Mouse (Mus musculus) hindbrain, postnatal 0 days (tissue): ENCODE data around the gene Parg. TPM values are rescaled to one million over a fixed set of nuclear protein-coding genes. Genes with fewer than 3 reads are reported as not detected.
"Not testable (repeated sequence)": the region's sequence is repeated elsewhere in the genome, so short reads cannot be mapped to it uniquely, and the experiment has no call there.

ENCODE experiments used
- ATAC-seq: fragments of 200-750 bp; cut with Nextera tagmentation; 2 replicates; pipeline ENCODE4 v1.8.0; 2017; ENCODE audit warnings: mild to moderate bottlenecking, moderate TSS enrichment, moderate library complexity
- DNase-seq: peaks from one replicate; pipeline ENCODE4 v3.0.0-alpha.2; 2015; ENCODE audit warnings: low spot score
- H3K27ac ChIP-seq: fragments of 300-500 bp; sonication (generic); 2 replicates; pipeline ENCODE4 v1.5.1; 2014; ENCODE audit warnings: mild to moderate bottlenecking
- H3K27me3 ChIP-seq: fragments of 300-500 bp; sonication (generic); 2 replicates; pipeline ENCODE4 v1.6.1; 2014; ENCODE audit warnings: low read length, mixed read lengths; ENCODE audit not compliant: insufficient read depth
- H3K36me3 ChIP-seq: fragments of 300-500 bp; sonication (generic); 2 replicates; pipeline ENCODE4 v1.6.1; 2014; ENCODE audit warnings: low read length, mixed read lengths; ENCODE audit not compliant: insufficient read depth
- H3K4me1 ChIP-seq: fragments of 300-500 bp; sonication (generic); 2 replicates; pipeline ENCODE4 v1.6.1; 2014; ENCODE audit warnings: antibody characterized with exemption, low read length, mixed read lengths; ENCODE audit not compliant: insufficient read depth
- H3K4me2 ChIP-seq: fragments of 300-500 bp; sonication (generic); 2 replicates; pipeline ENCODE4 v1.6.1; 2014; ENCODE audit warnings: low read depth, mild to moderate bottlenecking, low read length, moderate library complexity, mixed read lengths
- H3K4me3 ChIP-seq: fragments of 300-500 bp; sonication (generic); 2 replicates; pipeline ENCODE4 v1.5.1; 2014; ENCODE audit warnings: low read length
- H3K9ac ChIP-seq: fragments of 300-500 bp; sonication (generic); replicated peaks from 2 replicates; pipeline ENCODE4 v1.6.1; 2014; ENCODE audit warnings: mild to moderate bottlenecking, low read length, moderate library complexity, mixed read lengths
- H3K9me3 ChIP-seq: fragments of 300-500 bp; sonication (generic); 2 replicates; pipeline ENCODE4 v1.6.1; 2016; ENCODE audit warnings: low read length, mixed read lengths
- CTCF ChIP-seq: IDR thresholded peaks from 2 replicates; pipeline ENCODE4 v1.5.1; 2016; ENCODE audit warnings: antibody characterized with exemption, control low read depth, low read depth
- WGBS: fragments of 180-500 bp; shearing (Covaris S2); extraction: QIAGEN DNeasy Blood & Tissue Kit; methylation state at CpG from one replicate; pipeline ENCODE4 v1.1.7; 2014; 5-methylcytosine and 5-hydroxymethylcytosine counted together
- polyA plus RNA-seq: library from polyadenylated mRNA; unstranded; fragments of >200 nt; fragmentation: Nextera tagmentation; extraction: Ambion mirVana; gene quantifications from 2 replicates; pipeline ENCODE4 v1.2.1, GENCODE M21; 2015
- total RNA-seq: library from RNA; depleted of rRNA; stranded (reverse); fragments of >200 nt; gene quantifications from 2 replicates; pipeline ENCODE4 v1.2.3, GENCODE M21; 2014

Gene Parg
- total and polyA plus RNA-seq, 2 experiments from 2014 or later: 26.5 to 35.0 TPM

- Histone ChIP-seq H3K4me3 (no peak overlapping the region), H3K9ac (no peak overlapping the region), H3K27ac (no peak overlapping the region), H3K4me1 (no peaks in the 10 kb centered on the region), H3K4me2 (no peak overlapping the region), H3K27me3 (no peaks in the 10 kb centered on the region), H3K9me3 (no peaks in the 10 kb centered on the region), H3K36me3 (peaks cover 25% of the 10 kb centered on the region)
- TF ChIP-seq CTCF: no peak
- DNase-seq (no peak), ATAC-seq (no peak)
- 94% methylated on average over 2 of the region's 2 CpGs for WGBS
These were observed 26.4 kb upstream of the Parg start for GRCm38 (mm10) chr14:32175310-32175709.

GRCm38 (mm10) chr14:32176590-32176989, 25.2 kb upstream of the Parg start:
- not testable (repeated sequence) for H3K4me1 ChIP-seq, ATAC-seq, DNase-seq, H3K4me2 ChIP-seq, H3K9me3 ChIP-seq, H3K9ac ChIP-seq, H3K27ac ChIP-seq, H3K4me3 ChIP-seq, H3K27me3 ChIP-seq
- H3K36me3 ChIP-seq: peaks cover 29% of the 10 kb centered on the region
- 88% methylated on average over 4 of the region's 5 CpGs for WGBS

GRCm38 (mm10) chr14:32179393-32180195, 22.2 kb upstream of the Parg start:
- no peak overlapping the region for H3K4me2 ChIP-seq
- DNase-seq (no peak), ATAC-seq (no peak)
- no peak overlapping the region for H3K27ac ChIP-seq
- no peak overlapping the region for H3K9ac ChIP-seq
- TF ChIP-seq CTCF: no peak
- no peak overlapping the region for H3K4me3 ChIP-seq
- no peaks in the 10 kb centered on the region for H3K9me3 ChIP-seq
- no peaks in the 10 kb centered on the region for H3K4me1 ChIP-seq
- 93% methylated on average over 10 of the region's 10 CpGs for WGBS
- H3K27me3 ChIP-seq: no peaks in the 10 kb centered on the region
- H3K36me3 ChIP-seq: peaks cover 32% of the 10 kb centered on the region

- WGBS: 91% methylated on average over 6 of the region's 6 CpGs
- peaks cover 30% of the 10 kb centered on the region for H3K36me3 ChIP-seq
- H3K4me2 ChIP-seq: no peak overlapping the region
- no peaks in the 10 kb centered on the region for H3K9me3 ChIP-seq
- H3K4me1 ChIP-seq: no peaks in the 10 kb centered on the region
- no peak overlapping the region for H3K4me3 ChIP-seq
- H3K27ac ChIP-seq: no peak overlapping the region
- no peaks in the 10 kb centered on the region for H3K27me3 ChIP-seq
- DNase-seq (no peak), ATAC-seq (no peak)
- no peak overlapping the region for H3K9ac ChIP-seq
- TF ChIP-seq CTCF: no peak
These were observed 20.9 kb upstream of the Parg start for GRCm38 (mm10) chr14:32180861-32181260.

GRCm38 (mm10) chr14:32183846-32184245, 17.9 kb upstream of the Parg start:
- no peak for TF ChIP-seq CTCF
- DNase-seq: no peak
- no peak overlapping the region for H3K9ac ChIP-seq
- no peak overlapping the region for H3K4me3 ChIP-seq
- H3K36me3 ChIP-seq: peaks cover 44% of the 10 kb centered on the region
- no peaks in the 10 kb centered on the region for H3K4me1 ChIP-seq
- no peak overlapping the region for H3K4me2 ChIP-seq
- no peak overlapping the region for H3K27ac ChIP-seq
- H3K27me3 ChIP-seq: no peaks in the 10 kb centered on the region
- 95% methylated on average over 4 of the region's 4 CpGs for WGBS
- no peak for ATAC-seq
- H3K9me3 ChIP-seq: no peaks in the 10 kb centered on the region

GRCm38 (mm10) chr14:32190627-32191391, 10.9 kb upstream of the Parg start:
- Histone ChIP-seq H3K9me3 (no peaks in the 10 kb centered on the region), H3K27ac (no peak overlapping the region), H3K36me3 (peaks cover 40% of the 10 kb centered on the region), H3K9ac (no peak overlapping the region), H3K4me2 (no peak overlapping the region), H3K4me1 (no peaks in the 10 kb centered on the region), H3K4me3 (no peak overlapping the region), H3K27me3 (no peaks in the 10 kb centered on the region)
- no peak for ATAC-seq
- 94% methylated on average over 6 of the region's 6 CpGs for WGBS
- TF ChIP-seq CTCF: no peak
- no peak for DNase-seq

- Histone ChIP-seq H3K4me3 (no peak overlapping the region), H3K9ac (no peak overlapping the region), H3K9me3 (no peaks in the 10 kb centered on the region), H3K4me2 (no peak overlapping the region), H3K27ac (no peak overlapping the region), H3K36me3 (peaks cover 39% of the 10 kb centered on the region), H3K27me3 (no peaks in the 10 kb centered on the region), H3K4me1 (no peaks in the 10 kb centered on the region)
- TF ChIP-seq CTCF: no peak
- DNase-seq (no peak), ATAC-seq (no peak)
- WGBS: 95% methylated on average over 5 of the region's 5 CpGs
These were observed 9.8 kb upstream of the Parg start for GRCm38 (mm10) chr14:32191926-32192325.
